Mouse (Mus musculus): ENCODE data around the gene Zfp62. TPM values are rescaled to one million over a fixed set of nuclear protein-coding genes. Genes with fewer than 3 reads are reported as not detected.

Zfp62 gene
- total RNA-seq, 2 experiments from 2014 or later, result 27.4 to 28.3 TPM

Other genes starting within 250 kb of the Zfp62 start
- gene Olfr56, start 224.4 kb upstream of the Zfp62 start, total RNA-seq (2021), result not detected
- 1 to 10 TPM in 1 of 2 experiments, under 1 TPM in 1; 0.87 to 1.9 TPM for gene 9930111J21Rik1, start 223.9 kb upstream of the Zfp62 start, total RNA-seq (2021)
- 1 to 10 TPM in 1 of 2 experiments, under 1 TPM in 1; 0.55 to 1.1 TPM for gene Gm12185, start 211.1 kb upstream of the Zfp62 start, total RNA-seq (2021)
- gene Tgtp1, start 209.1 kb upstream of the Zfp62 start, total RNA-seq (2021), result 1 to 10 TPM; 1.9 to 9.7 TPM
- 1 to 10 TPM; 1.4 to 3.2 TPM for gene 9930111J21Rik2, start 152.1 kb upstream of the Zfp62 start, total RNA-seq (2021)
- gene Tgtp2, start 139.1 kb upstream of the Zfp62 start, total RNA-seq (2021), result 1 to 10 TPM in 1 of 2 experiments, not detected in 1; 2.5 TPM
- gene Ifi47, start 126.7 kb upstream of the Zfp62 start, total RNA-seq (2021), result 1 to 10 TPM; 1.1 to 2.3 TPM
- not detected for gene Olfr1396, start 88.4 kb upstream of the Zfp62 start, total RNA-seq (2021)
- not detected for gene Olfr1395, start 61.0 kb upstream of the Zfp62 start, total RNA-seq (2021)
- not detected for gene Olfr1394, start 48.9 kb upstream of the Zfp62 start, total RNA-seq (2021)
- gene Btnl9, start 16.1 kb upstream of the Zfp62 start, total RNA-seq (2021), result 1 to 10 TPM; 1.1 to 1.8 TPM
- gene Mgat1, start 40.9 kb downstream of the Zfp62 start, total RNA-seq (2021), result 10 to 100 TPM; 41.0 to 49.9 TPM
- gene Olfr1393, start 75.0 kb downstream of the Zfp62 start, total RNA-seq (2021), result under 1 TPM in 1 of 2 experiments, not detected in 1; 0.09 TPM
- not detected for gene Olfr1392, start 82.0 kb downstream of the Zfp62 start, total RNA-seq (2021)
- gene Olfr10, start 101.4 kb downstream of the Zfp62 start, total RNA-seq (2021), result not detected
- not detected for gene Olfr1391, start 119.5 kb downstream of the Zfp62 start, total RNA-seq (2021)
- not detected for gene Olfr1390, start 131.9 kb downstream of the Zfp62 start, total RNA-seq (2021)
- not detected for gene Olfr1389, start 219.8 kb downstream of the Zfp62 start, total RNA-seq (2021)
- gene Olfr1388, start 233.3 kb downstream of the Zfp62 start, total RNA-seq (2021), result under 1 TPM in 1 of 2 experiments, not detected in 1; 0.07 TPM

All from gastrocnemius, adult 18-20 months (tissue).